Mouse (Mus musculus) gastrocnemius, postnatal 10 days (tissue): ENCODE measurements around the gene Zic2. TPM values are rescaled to one million over a fixed set of nuclear protein-coding genes. Genes with fewer than 3 reads are reported as not detected.

Experiments
- DNase-seq: peaks from one replicate; pipeline ENCODE4 v3.0.0; 2021; ENCODE audit warnings: mixed read lengths
- total RNA-seq, 2 experiments: library from RNA; stranded (reverse); gene quantifications; 2 replicates each; pipeline ENCODE4 v1.2.3; 2021

Gene Zic2
- total RNA-seq, 2 experiments from 2014 or later: not detected

- no peak for DNase-seq
Measured at GRCm38 (mm10) chr14:122492015-122492414, 16.8 kb downstream of the Zic2 start.

GRCm38 (mm10) chr14:122509058-122509457 is 33.8 kb downstream of the Zic2 start:
- DNase-seq: no peak

DNA sequence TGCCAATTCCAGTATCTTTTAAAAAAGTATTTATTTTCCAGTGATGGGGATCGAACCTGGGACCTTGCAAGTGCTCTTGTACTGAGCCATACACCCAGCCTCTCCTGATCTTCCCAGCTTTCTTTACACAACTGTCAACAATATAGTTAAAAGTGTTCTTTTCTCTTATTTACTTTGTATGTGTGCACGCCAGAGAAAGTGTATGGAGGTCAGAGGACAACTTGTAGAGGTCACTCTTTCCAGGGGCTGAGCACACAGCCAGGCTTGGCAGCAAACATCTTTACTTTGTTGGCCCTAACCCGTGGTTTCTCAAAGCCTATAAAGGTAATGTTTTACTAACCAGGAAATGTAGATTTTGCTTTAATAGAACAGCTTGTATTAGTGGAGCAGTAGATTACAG is 36.3 kb downstream of the Zic2 start:
- no peak for DNase-seq

DNA sequence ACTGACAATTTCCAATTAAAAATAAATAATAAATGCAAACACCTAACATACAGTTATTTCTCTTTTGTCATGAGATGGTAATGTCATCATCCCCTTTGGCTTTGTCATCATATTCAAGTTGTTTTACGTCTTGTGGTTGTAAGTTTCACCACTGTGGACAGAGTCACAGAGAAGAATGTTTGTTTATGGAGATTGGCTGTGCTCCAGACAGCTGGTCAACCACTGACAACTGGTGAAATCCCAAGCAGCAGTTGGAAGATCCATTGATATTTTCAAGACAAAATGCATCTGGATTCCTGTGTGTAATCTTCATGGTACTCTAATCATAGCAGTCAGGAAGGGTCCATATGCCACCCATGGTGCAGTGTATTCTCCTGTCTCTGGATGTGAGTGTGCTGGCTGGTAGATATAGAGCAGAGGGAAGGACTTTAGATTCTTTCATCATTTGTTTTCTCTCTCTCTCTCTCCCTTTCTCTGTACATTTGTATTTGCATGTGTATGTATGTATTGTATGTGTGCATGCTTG is 38.3 kb downstream of the Zic2 start:
- no peak for DNase-seq

GRCm38 (mm10) chr14:122528475-122528874 is 53.2 kb downstream of the Zic2 start:
- DNase-seq: no peak

Other genes starting within 250 kb of the Zic2 start
- gene Gm5089, start 24.3 kb upstream of the Zic2 start, total RNA-seq: not detected
- gene Zic5, start 9.8 kb upstream of the Zic2 start, total RNA-seq: not detected
- not detected for gene Gm10837, start 15.2 kb downstream of the Zic2 start, total RNA-seq
- 10 to 100 TPM; 39.1 TPM for gene Pcca, start 58.9 kb downstream of the Zic2 start, total RNA-seq